Mouse (Mus musculus) monocyte, adult 5-6 weeks (primary cell): ENCODE data around the gene Copz2. TPM values are rescaled to one million over a fixed set of nuclear protein-coding genes. Genes with fewer than 3 reads are reported as not detected.

Experiments
- ATAC-seq: fragments of 153-309, 156-312 bp; replicated peaks from 2 replicates; pipeline ENCODE4 v1.8.0; 2017; ENCODE audit warnings: mild to moderate bottlenecking; ENCODE audit not compliant: low TSS enrichment, insufficient number of reproducible peaks, severe bottlenecking, poor library complexity, low FRiP score
- total RNA-seq: library from RNA; stranded (forward); fragments of 200-1000, 200-491, 200-594 nt; gene quantifications from 3 replicates; pipeline ENCODE4 v1.2.3, GENCODE M21; 2017

Gene Copz2
- total RNA-seq, 1 experiment from 2014 or later, result 0.48 TPM

DNA sequence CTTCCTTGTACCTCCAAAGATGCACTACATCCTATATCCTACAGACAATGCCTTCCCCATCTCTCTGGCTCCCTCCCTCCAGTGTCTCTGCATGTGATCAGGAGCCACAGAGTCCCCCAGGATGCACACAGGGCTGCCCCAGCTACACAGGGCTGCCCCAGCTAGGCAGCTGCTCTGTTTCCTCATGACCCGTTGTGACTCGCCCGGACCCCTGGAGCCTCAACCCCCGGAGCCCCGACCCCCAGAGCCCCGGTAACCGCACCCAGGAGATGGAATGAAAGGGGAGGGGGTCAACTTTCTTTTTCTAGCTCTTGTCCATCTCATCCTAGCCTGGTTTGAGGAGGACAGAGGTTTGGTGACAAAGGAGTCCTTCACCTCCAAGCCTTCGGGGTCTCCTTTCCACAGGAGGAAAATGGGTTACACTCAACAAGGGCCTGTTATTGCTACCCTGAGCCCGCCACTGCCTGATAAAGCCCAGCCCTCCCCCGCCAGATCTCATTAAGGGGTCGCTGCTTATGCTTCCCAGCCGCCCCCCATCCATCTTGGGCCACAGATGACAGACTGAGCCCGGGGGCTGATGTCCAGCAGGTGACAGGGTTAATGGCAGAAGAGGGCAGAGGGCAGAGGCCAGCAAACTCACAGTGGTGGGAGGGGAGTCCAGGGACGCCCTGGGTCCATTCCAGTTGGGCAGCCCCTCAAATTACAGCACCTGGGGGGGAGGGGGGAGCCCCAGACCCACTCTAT lies 42.3 kb downstream of the Copz2 start:
- no peak for ATAC-seq

DNA sequence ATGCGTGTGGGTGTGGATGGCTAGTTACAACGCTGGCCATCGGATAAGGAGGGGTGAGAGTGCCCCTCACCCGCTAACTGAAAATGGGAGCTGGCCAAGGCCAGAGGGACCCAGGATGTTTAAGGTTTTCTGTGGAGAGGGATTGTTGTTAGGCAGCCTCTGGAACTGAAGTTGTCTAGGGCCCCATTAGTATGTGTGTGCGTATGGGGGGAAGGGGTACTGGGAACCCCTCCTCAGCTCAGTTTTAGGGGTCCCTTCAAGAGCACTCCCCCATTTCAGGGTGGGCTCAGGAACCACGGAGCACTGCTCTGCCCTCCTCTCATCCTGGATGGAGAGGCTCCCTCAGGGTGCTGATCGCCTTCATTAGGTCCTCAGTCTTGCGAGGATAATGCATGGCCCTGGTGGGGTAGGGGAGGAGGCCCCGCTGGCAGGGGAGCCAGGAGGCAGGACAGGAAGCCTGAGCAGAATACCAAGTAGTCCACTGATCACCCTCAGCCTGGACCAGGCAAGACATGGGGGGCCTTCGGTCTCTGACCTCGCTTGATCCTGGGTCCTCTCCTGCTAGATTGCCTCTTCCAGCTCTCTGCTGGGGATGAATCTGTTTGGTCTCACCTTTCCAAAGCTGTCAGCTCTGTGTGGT lies 43.7 kb downstream of the Copz2 start:
- no peak for ATAC-seq

DNA sequence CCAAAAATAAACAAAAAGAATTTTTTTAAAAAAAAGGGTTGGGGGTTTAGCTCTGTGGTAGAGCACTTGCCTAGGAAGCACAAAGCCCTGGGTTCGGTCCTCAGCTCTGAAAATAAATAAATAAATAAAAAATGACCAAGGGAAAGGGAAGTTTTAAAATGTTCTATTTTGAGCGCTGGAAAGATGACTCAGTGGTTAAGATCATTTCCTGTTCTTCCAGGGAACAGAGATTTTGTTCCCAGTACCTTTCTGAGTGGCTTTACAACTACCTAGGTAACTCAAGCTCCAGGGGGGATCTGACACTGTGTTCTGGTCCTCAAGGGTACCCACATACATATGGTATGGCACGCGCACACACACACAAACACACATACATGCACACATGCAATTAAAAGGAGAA lies 46.2 kb downstream of the Copz2 start:
- no peak for ATAC-seq

DNA sequence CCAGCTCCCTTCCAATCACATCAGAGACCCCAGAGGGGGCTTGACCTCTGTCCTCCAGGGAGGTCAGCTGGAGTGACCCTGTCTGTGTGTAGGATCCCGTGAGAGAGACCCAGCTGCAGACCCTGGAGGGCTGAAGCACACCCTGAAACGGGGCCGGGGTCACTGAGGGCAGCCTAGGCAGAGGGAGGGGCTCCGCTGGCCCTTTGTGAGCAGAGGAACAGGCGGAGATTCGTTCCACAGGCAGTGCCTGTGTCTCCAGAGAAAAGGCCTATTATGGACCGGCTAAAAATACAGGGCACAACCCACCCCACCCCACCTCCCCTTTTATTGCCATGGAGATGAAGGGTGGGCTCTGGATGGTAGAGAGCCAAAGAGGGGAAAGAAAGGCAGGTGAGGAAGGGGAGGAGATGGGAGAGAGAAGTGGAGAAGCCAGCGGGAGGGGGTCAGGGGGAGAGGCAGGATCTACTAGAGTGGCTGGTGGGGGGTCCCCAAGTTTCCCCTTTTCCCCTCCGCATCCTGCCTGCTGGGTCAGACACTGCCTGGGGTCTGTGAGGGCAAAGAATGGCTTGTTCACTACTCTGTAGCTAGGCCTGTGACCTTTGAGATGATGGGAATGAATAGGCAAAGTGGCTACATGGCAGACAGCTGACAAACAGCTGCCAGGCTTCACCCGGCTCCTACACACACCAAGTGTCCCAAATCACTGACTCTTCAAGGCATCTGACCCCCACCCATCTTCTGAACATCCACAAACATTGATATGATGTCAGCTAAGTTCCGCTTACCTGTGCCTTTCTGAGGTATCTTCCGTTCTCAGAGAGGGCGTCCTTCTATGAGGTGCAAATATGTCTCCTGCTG lies 50.0 kb downstream of the Copz2 start:
- ATAC-seq, result no peak

DNA sequence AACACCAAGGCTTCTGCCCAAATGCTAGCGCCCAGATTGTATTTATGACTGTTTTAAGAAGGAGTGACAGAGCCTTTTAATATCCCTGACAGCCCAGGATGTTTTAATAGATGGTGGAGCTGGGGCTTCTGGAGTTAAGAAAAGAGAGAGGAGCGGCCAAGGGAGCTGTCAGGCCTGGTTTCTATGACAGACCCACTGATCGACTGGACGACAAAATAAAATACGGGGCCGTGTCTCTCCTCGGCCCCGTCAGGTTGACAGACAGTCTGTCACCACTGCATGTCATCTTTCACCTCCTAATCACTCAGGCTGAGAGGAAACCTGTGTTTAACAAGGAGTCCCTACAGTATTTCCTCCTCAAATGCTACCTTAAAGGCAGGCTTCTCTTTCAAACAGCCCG lies 51.7 kb downstream of the Copz2 start:
- ATAC-seq, result no peak

DNA sequence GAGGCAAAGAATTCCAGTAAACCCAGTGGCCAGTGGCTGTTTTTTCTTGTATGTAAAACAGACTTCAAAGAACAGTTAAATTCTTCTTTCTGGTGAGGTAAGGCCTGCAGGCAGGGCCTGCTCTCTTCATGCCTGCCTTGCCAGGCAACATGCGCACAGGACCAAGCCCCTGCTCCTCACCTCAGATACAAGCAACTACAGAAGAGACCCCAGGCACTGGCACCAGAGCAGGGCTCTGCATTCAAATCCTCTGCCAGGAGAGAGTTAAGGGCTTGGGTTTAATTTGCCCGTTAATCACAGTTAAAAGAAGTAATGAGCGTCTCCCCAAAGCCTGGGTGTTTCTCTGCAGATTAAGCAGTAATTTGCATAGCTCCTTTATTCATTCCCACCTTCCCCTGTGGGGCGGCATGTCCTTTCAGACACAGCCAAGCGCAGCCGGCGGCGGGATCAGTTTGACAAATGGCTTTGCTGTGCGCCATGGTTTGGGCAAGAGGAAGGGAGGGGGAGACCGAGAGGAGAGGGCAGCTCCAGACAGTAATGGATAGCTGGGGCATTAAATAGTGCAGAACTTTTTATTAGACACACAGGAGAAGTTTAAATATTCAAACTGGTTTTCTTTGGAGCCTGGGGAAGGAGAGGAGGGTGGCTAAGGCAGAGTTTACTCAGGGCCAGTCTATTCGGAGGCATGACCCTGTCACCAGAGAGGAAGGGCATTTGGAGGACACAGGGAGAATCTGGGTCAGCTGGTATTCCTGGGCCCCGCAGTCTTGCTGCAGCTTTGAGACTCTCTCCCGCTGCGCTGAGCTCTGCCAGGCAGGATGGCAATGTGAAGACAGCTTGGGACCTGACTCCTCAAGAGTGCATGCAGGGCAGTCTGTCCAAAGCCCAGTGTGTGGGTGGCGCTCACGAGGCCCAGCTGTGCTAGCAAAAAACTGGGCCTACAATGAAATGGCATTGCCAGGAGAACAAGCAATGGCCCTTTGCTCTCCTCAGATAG lies 53.3 kb downstream of the Copz2 start:
- no peak for ATAC-seq

DNA sequence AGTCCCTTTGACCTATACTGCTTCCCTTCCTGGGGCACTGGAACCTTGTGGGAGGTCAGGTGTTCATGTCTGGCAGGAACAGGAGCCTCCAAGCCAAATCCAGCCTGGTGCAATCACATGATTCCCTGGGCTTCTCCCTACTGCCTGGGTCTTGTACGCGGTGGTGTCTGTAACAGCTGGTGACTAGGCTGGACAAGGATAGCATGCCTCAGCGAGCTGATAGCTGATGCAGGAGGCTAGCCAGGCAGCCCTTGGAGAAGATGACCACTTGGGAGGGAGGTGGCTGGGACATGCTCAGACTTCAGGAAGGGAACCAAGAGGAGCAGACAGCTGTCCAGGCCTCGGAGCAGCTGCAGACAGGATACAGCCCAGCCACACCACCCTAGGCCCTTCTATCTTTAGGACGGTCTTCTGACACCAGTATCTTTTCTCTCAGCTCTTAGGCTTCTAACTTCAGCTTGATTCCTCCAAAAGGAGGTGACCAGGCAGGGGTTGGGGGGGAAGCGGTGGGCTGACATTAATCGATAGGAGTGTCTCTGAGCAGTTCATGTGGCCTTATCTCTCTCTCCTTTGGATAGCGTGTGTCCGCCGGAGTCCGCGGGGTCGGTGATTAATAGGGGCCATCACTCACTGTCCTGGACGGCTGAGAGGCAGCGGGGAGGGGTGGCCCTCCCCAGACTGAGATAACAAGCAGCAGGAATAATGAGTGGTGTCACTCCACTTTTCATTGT lies 56.9 kb downstream of the Copz2 start:
- ATAC-seq, result no peak

DNA sequence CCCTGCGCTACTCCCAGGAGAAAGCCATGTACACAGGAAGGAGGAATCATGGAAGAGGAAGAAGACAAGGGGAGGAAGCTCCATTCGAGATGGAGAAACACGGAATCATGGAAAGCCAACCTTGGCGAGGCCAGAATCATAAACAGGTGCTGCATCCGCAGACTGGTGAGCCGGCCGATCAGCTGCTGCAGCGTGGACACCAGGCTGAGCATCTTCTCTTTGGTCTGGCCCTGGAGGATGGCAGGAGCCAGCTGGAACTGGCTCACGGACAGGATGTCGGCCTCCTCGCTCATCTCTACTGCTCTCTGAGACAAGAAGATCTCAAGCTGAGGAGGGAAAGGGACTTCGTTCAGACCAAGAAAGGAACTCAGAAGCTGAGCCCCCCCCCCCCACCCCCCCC lies 58.9 kb downstream of the Copz2 start:
- no peak for ATAC-seq

DNA sequence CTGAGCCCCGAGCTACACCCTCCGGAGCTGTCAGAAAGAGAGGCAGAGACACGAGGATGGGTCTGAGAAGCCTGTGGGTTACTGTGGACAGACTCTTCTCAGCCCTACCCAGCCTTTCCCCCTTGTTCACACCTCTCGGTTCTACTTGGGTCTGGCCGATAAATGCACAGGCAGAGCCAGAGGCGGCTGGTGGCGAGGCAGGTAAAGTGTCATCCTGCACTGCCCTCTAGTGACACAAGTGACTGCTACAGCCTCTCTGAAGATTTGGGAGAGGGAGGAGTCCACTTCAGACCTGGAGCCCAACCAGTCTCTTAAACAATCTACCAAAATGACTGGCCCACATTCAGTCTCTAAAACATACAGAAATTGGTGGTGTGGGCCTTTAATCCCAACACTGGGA lies 60.3 kb downstream of the Copz2 start:
- ATAC-seq, result peak; percentile 64

Other genes with a start within 250 kb of the Copz2 start
- gene Snx11, start 72.3 kb upstream of the Copz2 start, total RNA-seq, result 40.6 to 60.6 TPM (median 40.8 TPM) in 3 replicates
- gene Cbx1, start 60.7 kb upstream of the Copz2 start, total RNA-seq, result 31.6 to 66.7 TPM (median 54.0 TPM) in 3 replicates
- 56.7 to 65.5 TPM (median 62.2 TPM) in 3 replicates for gene Nfe2l1, start 19.9 kb upstream of the Copz2 start, total RNA-seq
- gene Cdk5rap3, start 66.6 kb downstream of the Copz2 start, total RNA-seq, result 38.4 to 51.0 TPM (median 44.6 TPM) in 3 replicates
- 0.29 TPM in 1 of 3 replicates, not detected in the others for gene Prr15l, start 78.2 kb downstream of the Copz2 start, total RNA-seq
- 18.3 to 23.7 TPM (median 20.6 TPM) in 3 replicates for gene Pnpo, start 94.1 kb downstream of the Copz2 start, total RNA-seq
- 4.2 to 7.6 TPM (median 7.1 TPM) in 3 replicates for gene Sp2, start 133.1 kb downstream of the Copz2 start, total RNA-seq
- gene Sp6, start 163.5 kb downstream of the Copz2 start, total RNA-seq, result not detected in 3 replicates
- 2.3 to 3.2 TPM (median 2.9 TPM) in 3 replicates for gene Scrn2, start 180.1 kb downstream of the Copz2 start, total RNA-seq
- gene Lrrc46, start 191.5 kb downstream of the Copz2 start, total RNA-seq, result not detected in 3 replicates
- 12.3 to 17.5 TPM (median 13.4 TPM) in 3 replicates for gene Mrpl10, start 191.7 kb downstream of the Copz2 start, total RNA-seq
- gene Osbpl7, start 200.8 kb downstream of the Copz2 start, total RNA-seq, result 10.0 to 13.1 TPM (median 11.3 TPM) in 3 replicates